Mouse (Mus musculus) spleen, adult 2 months (tissue): ENCODE measurements around the gene Orm3. TPM values are rescaled to one million over a fixed set of nuclear protein-coding genes. Genes with fewer than 3 reads are reported as not detected.

Experiments used
- DNase-seq, 2 experiments: peaks; one replicate each; pipeline versions ENCODE4 v3.0.0 to v3.0.0-alpha.2; 2012 to 2021; ENCODE audit warnings: low spot score in 2 of 2, low read depth in 1 of 2
- H3K27ac ChIP-seq: fragments of 200-500 bp; 2 replicates; pipeline ENCODE4 v1.5.1; 2012; ENCODE audit warnings: low read length, inconsistent platforms; ENCODE audit not compliant: insufficient read depth
- H3K27me3 ChIP-seq: fragments of 200-500 bp; 2 replicates; pipeline ENCODE4 v1.6.1; 2012; ENCODE audit warnings: mild to moderate bottlenecking, moderate library complexity, low read length, inconsistent platforms; ENCODE audit not compliant: control insufficient read depth, insufficient read depth
- H3K36me3 ChIP-seq: fragments of 200-500 bp; 2 replicates; pipeline ENCODE4 v1.6.1; 2012; ENCODE audit warnings: mild to moderate bottlenecking, low read length, inconsistent platforms; ENCODE audit not compliant: control insufficient read depth, insufficient read depth
- H3K4me1 ChIP-seq: fragments of 200-500 bp; 2 replicates; pipeline ENCODE4 v1.6.1; 2011; ENCODE audit warnings: inconsistent platforms; ENCODE audit not compliant: control insufficient read depth, insufficient read depth, insufficient read length
- H3K4me3 ChIP-seq: fragments of 200-500 bp; 2 replicates; pipeline ENCODE4 v1.5.1; 2011; ENCODE audit warnings: mild to moderate bottlenecking, inconsistent platforms; ENCODE audit not compliant: insufficient read depth, insufficient read length; ENCODE audit errors: extremely low read depth
- CTCF ChIP-seq: fragments of 200-500 bp; IDR thresholded peaks from 2 replicates; pipeline ENCODE4 v1.5.1; 2011; ENCODE audit warnings: mild to moderate bottlenecking, inconsistent platforms; ENCODE audit not compliant: insufficient read depth, insufficient read length, insufficient replicate concordance; ENCODE audit errors: extremely low read depth
- POLR2A ChIP-seq: fragments of 200-500 bp; IDR thresholded peaks from 2 replicates; pipeline ENCODE4 v1.6.1; 2011; ENCODE audit warnings: low read depth, low read length, inconsistent platforms
- WGBS: fragments of 180-500 bp; shearing (Covaris S2); methylation state at CpG from one replicate; pipeline ENCODE4 v1.1.7; 2018; 5-methylcytosine and 5-hydroxymethylcytosine counted together
- polyA plus RNA-seq: library from polyadenylated mRNA; depleted of rRNA; stranded (reverse); fragments of >200 nt; gene quantifications from 2 replicates; pipeline ENCODE4 v1.2.3, GENCODE M21; 2012

Orm3 gene
- polyA plus RNA-seq, 1 experiment, result not detected

- Histone ChIP-seq H3K4me1 (0 out of 2 replicates have a peak, but pooled peaks cover 2% of the 10 kb centered on the region), H3K4me3 (no peak overlapping the region), H3K27ac (no peak overlapping the region), H3K27me3 (no peaks in the 10 kb centered on the region), H3K36me3 (peaks cover 72% of the 10 kb centered on the region)
- 36% methylated on average over 4 of the region's 4 CpGs for WGBS
- TF ChIP-seq POLR2A (no peak), CTCF (peak; percentile 100)
- peak; percentile 49 to 84 for DNase-seq
Observed at GRCm38 (mm10) chr4:63368577-63368976, 12.6 kb downstream of the Orm3 start.

- 77% methylated on average over 7 of the region's 7 CpGs for WGBS
- DNase-seq, result no peak
- Histone ChIP-seq H3K27me3 (no peaks in the 10 kb centered on the region), H3K27ac (0 out of 2 replicates have a peak overlapping the region, but pooled peaks have one; percentile 6), H3K4me1 (0 out of 2 replicates have a peak, but pooled peaks cover 2% of the 10 kb centered on the region), H3K36me3 (peaks cover 78% of the 10 kb centered on the region), H3K4me3 (no peak overlapping the region)
- TF ChIP-seq CTCF, result no peak
- TF ChIP-seq POLR2A, result no peak
Observed at GRCm38 (mm10) chr4:63370897-63371296, 14.9 kb downstream of the Orm3 start.

- 23% methylated on average over 3 of the region's 3 CpGs for WGBS
- Histone ChIP-seq H3K27ac (no peak overlapping the region), H3K27me3 (no peaks in the 10 kb centered on the region), H3K36me3 (peaks cover 84% of the 10 kb centered on the region), H3K4me1 (0 out of 2 replicates have a peak, but pooled peaks cover 2% of the 10 kb centered on the region), H3K4me3 (no peak overlapping the region)
- peak; percentile 60 to 68 for DNase-seq
- TF ChIP-seq POLR2A, result no peak
- TF ChIP-seq CTCF, result peak; percentile 55; the same call in 1 of the 2 replicates
Observed at GRCm38 (mm10) chr4:63371890-63372289, 15.9 kb downstream of the Orm3 start.

- TF ChIP-seq CTCF (no peak), POLR2A (no peak)
- no peak for DNase-seq
- H3K27ac ChIP-seq, result no peak overlapping the region
Observed at GRCm38 (mm10) chr4:63373404-63373803, 17.4 kb downstream of the Orm3 start.

GRCm38 (mm10) chr4:63374331-63374730 lies 18.4 kb downstream of the Orm3 start:
- H3K4me3 ChIP-seq, result no peak overlapping the region
- peaks cover 87% of the 10 kb centered on the region for H3K36me3 ChIP-seq
- peak overlapping the region; percentile 38; the same call in 1 of the 2 replicates for H3K27ac ChIP-seq
- no peak for DNase-seq
- 75% methylated on average over 12 of the region's 12 CpGs for WGBS
- no peak for TF ChIP-seq CTCF
- TF ChIP-seq POLR2A, result no peak
- no peaks in the 10 kb centered on the region for H3K27me3 ChIP-seq
- 0 out of 2 replicates have a peak, but pooled peaks cover 2% of the 10 kb centered on the region for H3K4me1 ChIP-seq

More at GRCm38 (mm10) chr4:63373404-63373803, 17.4 kb downstream of the Orm3 start:
- Histone ChIP-seq H3K4me1 (0 out of 2 replicates have a peak, but pooled peaks cover 2% of the 10 kb centered on the region), H3K36me3 (peaks cover 87% of the 10 kb centered on the region), H3K4me3 (no peak overlapping the region), H3K27me3 (no peaks in the 10 kb centered on the region)
- 87% methylated on average over 8 of the region's 8 CpGs for WGBS

- Histone ChIP-seq H3K4me1 (0 out of 2 replicates have a peak, but pooled peaks cover 2% of the 10 kb centered on the region), H3K27ac (peak overlapping the region; percentile 38; the same call in 1 of the 2 replicates), H3K27me3 (no peaks in the 10 kb centered on the region), H3K4me3 (no peak overlapping the region), H3K36me3 (peaks cover 89% of the 10 kb centered on the region)
- no peak for DNase-seq
- 100% methylated on average over 1 of the region's 1 CpGs for WGBS
- TF ChIP-seq POLR2A (no peak), CTCF (no peak)
Observed at GRCm38 (mm10) chr4:63375367-63375766, 19.4 kb downstream of the Orm3 start.

- DNase-seq, result no peak
- Histone ChIP-seq H3K27ac (no peak overlapping the region), H3K27me3 (no peaks in the 10 kb centered on the region), H3K4me3 (no peak overlapping the region), H3K36me3 (peaks cover 92% of the 10 kb centered on the region), H3K4me1 (peaks cover under 1% of the 10 kb centered on the region; the same call in 1 of the 2 replicates)
- no peak for TF ChIP-seq POLR2A
- peak; percentile 12; the same call in 1 of the 2 replicates for TF ChIP-seq CTCF
- WGBS, result 78% methylated on average over 7 of the region's 7 CpGs
Observed at GRCm38 (mm10) chr4:63377483-63377882, 21.5 kb downstream of the Orm3 start.
